Mouse (Mus musculus) thymus, adult 2 months (tissue): ENCODE measurements around the gene Rgs12.

Source experiments
- CTCF ChIP-seq: fragments of 200-500 bp; IDR thresholded peaks from 2 replicates; pipeline ENCODE4 v1.5.1; 2012; ENCODE audit warnings: mild to moderate bottlenecking, control low read depth, low read length, moderate library complexity, borderline replicate concordance; ENCODE audit not compliant: control insufficient read depth, poor library complexity, insufficient read depth; ENCODE audit errors: extremely low read depth
- POLR2A ChIP-seq: fragments of 200-500 bp; IDR thresholded peaks from 2 replicates; pipeline ENCODE4 v1.6.1; 2012; ENCODE audit warnings: mild to moderate bottlenecking, low read length, control low read depth, moderate library complexity; ENCODE audit not compliant: control insufficient read depth, poor library complexity, insufficient read depth; ENCODE audit errors: extremely low read depth

GRCm38 (mm10) chr5:34930151-34930975 lies 18.9 kb upstream of the Rgs12 start:
- TF ChIP-seq CTCF (no peak), POLR2A (no peak)
